Mouse (Mus musculus): ENCODE data around the gene Evx1.

GRCm38 (mm10) chr6:52314304-52315100 is 1.2 kb downstream of the Evx1 start:
- TF ChIP-seq CTCF (conservative IDR thresholded peaks at IDR 0.05; ENCODE audit: insufficient read depth, insufficient read length, low read depth, low read length) (no peak), POLR2A (IDR thresholded peaks at IDR 0.05; ENCODE audit: low read depth, low read length) (no peak)

All from kidney, adult 2 months (tissue).